Mouse (Mus musculus): Measurements from ENCODE around the gene St5. TPM values are rescaled to one million over a fixed set of nuclear protein-coding genes. Genes with fewer than 3 reads are reported as not detected.
A peak's percentile ranks its signal among the peaks of the same experiment; 100 is the strongest.

The St5 gene
- total RNA-seq, 2 experiments from 2014 or later: 14.1 to 15.1 TPM

DNA sequence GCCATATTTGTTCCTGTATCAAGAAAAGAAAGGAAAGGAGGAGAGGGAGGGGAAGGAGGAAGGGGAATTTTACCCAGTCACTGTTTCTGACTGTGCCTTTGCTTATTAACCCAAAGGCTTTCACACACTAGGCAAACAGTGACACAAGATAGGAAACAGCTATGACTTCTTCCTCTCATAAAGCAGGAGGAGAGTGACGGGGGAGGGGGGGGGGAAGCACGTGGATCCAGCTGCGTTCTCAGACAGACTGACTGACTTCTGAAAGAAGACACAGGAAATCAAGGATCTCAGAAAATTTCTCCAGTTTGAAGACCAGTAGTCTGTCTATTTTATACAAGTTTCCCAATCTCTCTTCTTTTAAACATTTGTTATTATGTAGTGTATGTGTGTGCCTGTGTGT is 56.8 kb downstream of the St5 start:
- intact Hi-C loops (cut with DNase I): no loop called here
- no peak for DNase-seq (ENCODE audit: low spot score in 2 of 2)

DNA sequence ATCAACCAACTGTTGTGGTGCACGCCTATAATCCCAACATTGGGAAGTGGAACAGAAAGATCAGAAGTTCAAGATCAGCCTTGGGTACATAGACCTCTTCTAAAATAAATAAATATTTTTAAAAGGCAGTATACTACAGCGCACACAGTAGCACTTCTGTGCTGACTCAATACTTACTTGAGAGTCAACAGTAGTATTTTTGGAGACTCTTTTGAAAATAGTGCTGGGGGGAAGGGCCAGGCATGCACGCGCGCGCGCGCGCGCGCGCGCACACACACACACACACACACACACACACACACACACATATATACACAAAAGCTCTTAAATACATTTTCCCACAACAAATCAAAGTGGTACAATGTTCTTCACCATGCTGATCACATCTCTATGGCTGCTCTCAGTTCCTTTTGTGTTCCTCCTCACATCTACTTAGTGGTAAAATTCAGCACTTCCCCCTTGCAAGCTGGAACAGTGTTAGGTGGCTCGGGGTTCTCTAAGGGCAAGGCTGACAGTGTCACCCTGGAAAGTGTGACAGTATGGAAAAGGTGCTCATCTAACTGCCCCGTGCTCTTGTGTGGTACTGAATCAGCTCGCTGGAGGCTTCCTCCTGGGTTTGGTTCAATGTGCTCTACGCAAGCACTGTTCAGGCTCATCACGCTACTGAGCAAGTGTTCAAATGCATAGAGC is 60.0 kb downstream of the St5 start:
- intact Hi-C loops (cut with DNase I): no loop called here
- DNase-seq (ENCODE audit: low spot score in 2 of 2): no peak

DNA sequence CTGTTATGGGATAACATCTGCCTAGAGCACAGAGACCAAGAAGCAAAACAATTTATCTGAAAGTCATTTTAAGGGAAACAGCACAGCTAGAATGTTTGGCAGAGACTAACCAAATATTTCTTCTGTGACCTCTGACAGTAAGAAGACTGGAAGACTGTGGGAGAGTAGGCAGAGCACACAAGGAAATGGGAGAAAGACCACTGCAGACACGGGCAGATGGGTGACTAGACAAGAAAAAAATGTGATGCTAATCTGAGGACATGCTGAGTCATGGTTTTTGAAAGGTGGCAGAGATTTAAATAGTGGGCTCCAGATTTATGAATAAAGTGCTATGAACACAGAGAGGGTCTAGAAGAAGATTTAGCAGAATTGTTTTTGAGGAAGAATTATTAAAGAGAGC is 61.4 kb downstream of the St5 start:
- intact Hi-C loops (cut with DNase I): no loop called here
- DNase-seq (ENCODE audit: low spot score in 2 of 2): no peak

DNA sequence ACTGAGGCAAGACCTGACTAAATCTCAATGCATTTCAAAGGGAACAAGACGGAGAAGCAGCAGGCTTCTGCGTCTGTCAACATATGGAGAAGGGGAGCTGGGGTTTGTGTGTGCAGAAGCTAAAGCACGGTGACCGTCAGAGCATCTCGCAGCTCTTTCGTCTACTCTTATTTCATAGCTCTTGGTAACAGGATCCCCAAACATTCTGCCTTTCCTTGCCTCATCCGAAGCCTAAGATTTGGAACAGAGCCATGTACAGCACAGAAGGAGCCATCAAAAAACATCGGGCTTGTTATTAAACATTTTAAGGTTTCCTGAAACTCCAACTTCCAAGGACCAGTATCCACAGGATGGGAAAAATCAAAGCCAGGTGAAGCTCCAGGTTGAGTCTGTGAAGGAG is 62.3 kb downstream of the St5 start:
- DNase-seq (ENCODE audit: low spot score in 2 of 2): no peak
- intact Hi-C loops (cut with DNase I): no loop called here

DNA sequence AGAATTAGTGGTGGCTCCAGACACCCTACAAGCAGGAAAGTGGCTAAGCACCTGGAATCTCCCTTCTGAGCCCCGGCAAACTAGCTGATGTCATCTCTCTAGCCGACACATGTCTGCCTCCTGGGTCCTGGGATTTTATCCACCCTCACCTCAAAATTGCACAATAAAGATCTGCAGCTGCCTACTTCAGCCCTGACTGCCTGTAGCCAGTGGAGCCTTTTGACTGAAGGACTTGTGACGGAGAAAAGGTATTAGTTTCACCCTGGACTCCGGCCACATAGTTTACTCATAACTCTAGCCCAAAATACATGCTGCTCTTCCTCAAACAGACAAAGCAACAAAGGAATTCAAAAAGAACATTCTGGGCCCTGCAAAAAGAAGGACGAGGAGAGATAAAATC is 66.0 kb downstream of the St5 start:
- intact Hi-C loops (cut with DNase I): no loop called here
- DNase-seq (ENCODE audit: low spot score in 2 of 2): no peak

DNA sequence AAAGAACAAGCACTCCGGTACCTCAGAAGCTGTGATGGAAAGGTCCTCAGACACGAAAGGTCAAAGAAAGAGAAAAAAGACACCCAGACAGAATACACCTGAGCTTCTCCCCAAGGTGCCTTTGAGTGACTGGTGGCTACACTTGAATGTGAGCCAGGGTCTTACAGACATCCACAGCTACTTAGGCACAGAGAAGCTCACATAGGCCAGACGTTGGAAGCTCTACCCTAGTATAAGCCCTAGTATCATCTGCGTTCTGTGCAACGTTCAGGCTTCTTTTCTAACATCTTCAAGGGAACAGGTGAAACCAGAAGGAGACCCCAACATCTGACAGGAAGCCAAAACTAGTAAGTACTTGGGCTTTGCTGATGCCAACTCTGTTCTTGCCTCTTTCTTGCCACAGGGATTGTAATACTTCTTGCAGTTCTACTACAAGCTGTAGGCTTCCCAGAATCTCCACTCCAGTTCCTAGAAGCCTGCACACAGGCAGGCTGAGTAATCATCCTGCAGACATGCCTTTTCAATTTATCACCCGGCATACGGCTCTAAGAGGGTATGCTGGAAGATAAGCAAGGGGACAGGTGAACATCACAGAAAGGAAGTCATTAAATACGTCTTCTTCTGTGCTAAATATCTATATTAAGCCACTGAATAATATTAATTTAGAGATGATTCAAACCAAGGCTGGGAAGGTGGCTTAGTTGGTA is 67.2 kb downstream of the St5 start:
- intact Hi-C loops (cut with DNase I): no loop called here
- no peak for DNase-seq (ENCODE audit: low spot score in 2 of 2)

DNA sequence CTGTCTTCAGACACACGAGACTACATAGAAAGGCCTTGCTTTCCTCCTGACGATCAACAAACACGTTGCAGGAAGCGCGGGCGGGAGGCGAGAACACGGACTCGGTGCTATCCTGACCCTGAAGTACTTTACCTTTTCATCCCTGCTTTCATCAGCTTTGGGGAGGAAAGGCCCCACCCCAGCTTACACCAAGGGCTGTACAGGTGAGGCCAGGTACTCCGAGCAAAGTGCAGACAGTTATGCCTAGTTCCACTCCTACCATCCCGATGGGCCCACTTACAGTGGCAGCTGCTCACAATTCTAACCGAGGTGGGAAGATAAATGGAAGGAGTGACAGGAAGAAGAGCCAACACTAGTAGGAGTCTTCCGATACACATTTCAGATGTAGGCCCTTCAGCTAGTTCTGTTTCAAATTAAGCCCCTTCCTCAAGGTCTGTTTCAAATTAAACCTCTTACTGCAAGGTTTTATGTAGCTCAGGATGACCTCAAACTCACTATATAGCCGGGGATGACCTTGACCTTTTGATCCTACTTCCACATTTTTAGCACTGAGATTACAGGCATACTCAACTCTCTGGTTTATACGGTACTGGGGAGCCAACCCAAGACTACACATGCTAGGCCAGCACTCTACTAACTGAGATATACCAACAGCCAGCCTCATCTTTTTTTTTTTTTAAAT is 69.9 kb downstream of the St5 start:
- no peak for DNase-seq (ENCODE audit: low spot score in 2 of 2)
- intact Hi-C loops (cut with DNase I): no loop called here

DNA sequence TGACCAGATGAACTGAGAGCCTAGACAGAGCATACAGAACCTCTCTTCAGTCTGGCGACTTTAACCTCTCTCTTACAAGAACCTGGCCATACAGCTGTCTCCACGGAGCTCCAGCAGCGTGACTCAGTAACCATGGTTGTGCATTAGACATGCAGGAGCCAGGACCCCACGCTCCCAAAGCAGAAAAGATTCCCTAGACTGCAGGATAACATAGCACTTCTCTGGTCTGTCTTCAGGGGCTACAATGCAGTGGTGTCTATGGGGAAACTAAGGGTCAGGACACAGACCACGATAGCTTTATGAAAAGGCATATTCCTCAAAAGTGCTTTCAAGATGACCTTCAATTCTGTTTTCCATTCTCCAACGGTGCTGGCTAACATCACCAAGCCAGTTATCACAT is 72.1 kb downstream of the St5 start:
- intact Hi-C loops (cut with DNase I): no loop called here
- DNase-seq (ENCODE audit: low spot score in 2 of 2): no peak

DNA sequence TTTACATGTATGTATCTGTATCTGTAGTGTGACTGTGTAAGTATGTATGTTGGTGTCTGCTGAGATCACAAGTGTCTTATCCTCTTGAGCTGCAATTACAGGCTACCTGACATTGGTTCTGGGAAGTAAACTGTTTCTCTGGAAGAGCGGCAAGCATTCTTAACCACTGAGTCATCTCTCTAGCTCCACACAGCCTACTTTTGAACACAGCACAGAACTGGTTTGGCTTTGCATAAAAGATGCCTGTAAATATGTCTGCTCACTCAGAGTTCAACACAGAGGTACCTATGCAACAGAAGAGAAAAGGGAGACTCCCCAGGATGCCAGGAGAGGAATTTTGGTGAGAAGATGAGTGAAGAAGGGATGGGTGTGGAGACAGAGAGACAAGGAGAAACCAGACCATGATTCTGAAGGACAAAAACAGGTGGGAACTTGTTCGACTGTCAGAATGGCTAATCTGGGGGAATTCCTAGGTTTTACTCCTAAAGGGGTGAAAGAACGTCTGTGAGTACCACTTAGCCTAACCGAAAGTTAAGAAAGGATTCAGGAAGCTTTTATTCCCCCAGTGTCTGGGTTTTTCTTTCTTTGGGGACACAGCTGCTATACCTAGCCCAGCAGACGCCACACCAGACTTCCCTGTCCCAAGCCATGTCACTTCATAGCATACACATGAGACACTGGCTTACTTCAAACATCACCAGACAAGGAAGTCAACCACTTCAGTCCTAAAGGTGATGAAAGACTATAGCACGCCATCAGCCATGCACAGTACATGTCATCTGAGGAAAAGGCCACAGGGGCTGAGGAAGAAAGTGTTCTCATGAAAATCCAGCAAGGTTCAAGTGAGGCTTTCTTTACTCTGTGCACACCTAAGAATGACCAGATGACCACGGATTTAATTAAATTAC is 73.3 kb downstream of the St5 start:
- no peak for DNase-seq (ENCODE audit: low spot score in 2 of 2)
- intact Hi-C loops (cut with DNase I): no loop called here

DNA sequence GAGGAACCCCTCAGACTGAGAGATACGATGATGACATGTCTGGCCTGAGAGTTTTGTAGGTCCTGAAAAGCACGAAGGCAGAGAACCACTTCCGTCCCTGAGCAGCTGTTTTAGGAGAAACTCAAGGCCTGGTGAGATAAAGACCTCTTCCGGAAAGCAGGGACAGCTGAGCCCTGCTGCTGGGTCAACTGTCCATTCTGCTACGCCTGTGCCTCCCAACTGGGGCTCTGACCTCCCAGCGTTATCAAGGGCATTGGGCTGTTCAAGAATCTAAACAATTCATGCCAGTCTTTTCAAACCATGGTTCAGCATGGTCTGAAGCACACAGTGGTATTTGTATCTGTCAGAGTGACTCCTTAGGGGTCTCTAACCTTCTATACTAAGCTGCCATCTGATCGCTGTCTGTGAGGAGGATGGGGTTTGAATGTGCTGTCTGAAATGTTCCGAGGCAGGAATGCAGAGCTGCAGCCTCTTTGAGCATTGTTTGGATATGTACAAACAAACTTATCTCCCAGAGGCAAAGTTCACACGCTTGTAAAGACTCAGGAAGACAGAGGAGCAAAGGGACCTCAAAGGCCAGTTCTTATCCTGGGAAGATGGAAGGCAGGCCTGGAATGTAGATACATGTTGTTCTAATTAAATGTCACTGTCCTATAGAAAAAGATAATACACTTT is 74.3 kb downstream of the St5 start:
- intact Hi-C loops (cut with DNase I): no loop called here
- DNase-seq (ENCODE audit: low spot score in 2 of 2): no peak

DNA sequence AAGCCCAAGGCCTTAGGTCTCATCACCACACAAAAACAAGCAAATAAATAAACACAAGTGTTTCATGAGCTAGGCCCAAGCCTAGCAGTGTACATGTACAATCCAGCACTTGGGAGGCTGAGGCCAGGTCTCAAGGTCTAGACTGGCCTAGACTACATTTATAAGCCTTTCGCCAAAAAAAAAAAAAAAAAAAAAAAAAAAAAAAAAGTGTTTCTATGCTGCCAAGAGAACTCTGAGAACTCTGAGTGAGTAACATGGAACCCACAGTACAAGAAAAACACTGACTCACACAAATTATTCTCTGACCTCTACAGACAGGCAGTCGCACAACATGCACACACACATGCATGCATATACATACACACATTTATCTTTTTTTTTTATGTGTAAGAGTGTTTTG is 75.6 kb downstream of the St5 start:
- no peak for DNase-seq (ENCODE audit: low spot score in 2 of 2)
- intact Hi-C loops (cut with DNase I): no loop called here

DNA sequence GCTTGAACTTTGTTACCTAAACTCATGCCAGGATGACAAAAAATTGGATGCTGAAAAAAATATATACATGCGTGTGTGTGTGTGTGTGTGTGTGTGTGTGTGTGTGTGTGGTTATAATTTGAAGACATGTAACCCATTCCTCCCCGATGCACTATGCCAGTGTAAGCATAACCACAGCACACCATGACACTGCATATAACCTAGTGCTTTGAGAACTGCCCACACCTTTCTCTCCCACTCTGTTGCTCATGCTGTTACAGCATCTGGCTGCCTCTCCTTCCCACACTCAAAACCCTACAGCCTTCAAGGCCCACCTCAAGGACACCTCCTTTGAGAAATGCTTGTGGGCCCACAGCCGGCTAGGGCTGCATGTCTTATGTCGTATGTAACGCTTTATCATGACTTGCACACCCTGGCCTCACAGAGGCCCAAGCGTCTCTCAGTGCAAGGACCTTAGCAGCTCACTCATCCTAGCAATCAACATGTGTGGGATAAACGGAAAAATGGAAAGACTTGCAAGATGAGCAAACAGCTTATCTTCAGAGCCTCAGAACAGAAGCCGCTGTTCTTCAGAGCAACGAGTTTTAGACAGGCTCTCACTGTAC is 81.1 kb downstream of the St5 start:
- intact Hi-C loops (cut with DNase I): no loop called here
- no peak for DNase-seq (ENCODE audit: low spot score in 2 of 2)

DNA sequence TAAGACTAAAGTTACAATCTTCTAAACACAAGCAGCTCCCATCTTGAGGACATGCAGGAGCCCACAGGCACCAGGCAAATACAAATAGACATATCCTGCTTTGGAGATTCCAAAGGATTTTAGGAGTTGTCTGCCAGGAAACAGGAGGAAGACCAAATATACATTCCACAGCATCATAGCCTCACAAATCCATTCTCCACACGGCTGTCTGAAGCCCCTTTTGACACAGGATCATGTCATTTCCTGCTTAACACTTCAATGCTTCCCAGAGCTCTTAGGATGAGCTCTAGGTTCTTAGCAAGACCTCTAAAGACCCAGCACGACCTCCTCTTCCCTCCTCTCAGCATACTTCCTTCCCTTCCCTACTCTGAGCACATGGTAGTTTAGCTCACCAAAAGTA is 82.4 kb downstream of the St5 start:
- intact Hi-C loops (cut with DNase I): no loop called here
- no peak for DNase-seq (ENCODE audit: low spot score in 2 of 2)

DNA sequence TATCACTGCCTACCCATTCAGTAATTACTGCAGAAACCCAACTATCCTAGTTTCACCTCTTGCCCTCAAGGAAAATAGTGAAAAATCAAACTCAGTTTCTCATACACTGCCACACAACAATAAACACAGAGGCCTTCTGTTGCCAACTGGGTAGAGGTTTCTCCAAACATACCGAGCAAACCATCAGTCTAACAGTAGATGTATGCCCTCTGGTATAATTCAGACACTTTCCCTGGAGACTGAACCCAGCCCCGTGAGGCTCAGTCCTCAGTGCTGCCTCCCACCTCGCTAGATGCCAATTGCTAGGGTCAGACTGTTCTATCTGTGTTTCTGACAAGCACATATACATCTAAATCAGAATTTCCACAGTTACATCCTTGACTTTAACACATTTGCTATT is 83.1 kb downstream of the St5 start:
- intact Hi-C loops (cut with DNase I): no loop called here
- DNase-seq (ENCODE audit: low spot score in 2 of 2): no peak

DNA sequence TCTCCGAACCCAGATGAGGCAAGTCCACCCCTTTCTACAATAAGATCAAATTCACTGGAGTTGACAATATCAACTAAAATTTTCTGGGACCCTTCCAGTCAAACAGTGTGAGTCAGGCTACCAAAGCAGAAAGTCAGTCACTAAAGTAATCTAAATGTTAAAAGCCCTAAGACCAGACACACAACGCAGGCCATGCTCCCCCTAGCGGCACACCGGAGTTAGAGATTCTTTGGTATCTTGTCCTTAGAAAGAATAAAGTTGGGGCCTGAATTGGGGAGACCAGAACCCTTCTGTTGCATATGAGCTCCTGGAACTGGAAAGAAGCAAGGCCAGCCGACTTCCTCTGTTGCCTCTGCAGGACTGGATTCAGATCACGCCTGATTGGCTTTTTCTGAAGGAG is 84.7 kb downstream of the St5 start:
- intact Hi-C loops (cut with DNase I): loop anchor here (2.0 to 5.0 kb wide), 3 partner anchors 54 to 90 kb away; no protein-coding TSS in a partner anchor
- DNase-seq (ENCODE audit: low spot score in 2 of 2): peak; percentile 63 to 66

DNA sequence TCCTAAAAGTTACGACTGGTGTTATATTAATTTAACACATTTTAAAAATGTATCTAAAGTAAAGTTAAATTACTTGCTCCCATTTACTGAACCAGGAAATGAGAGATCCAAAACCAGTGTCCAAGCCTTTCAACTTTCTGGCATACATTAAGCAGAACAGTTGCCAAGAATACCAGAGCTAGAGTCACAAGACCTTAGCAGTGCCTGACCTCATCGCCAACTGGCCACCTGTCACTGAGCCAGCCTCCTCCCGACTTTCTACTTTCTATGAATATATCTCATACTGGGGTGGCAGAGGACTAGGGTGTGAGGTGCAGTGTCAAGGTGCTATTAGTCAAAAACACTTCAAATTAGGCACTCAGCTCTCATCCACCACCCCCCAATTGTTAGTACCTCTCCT is 85.6 kb downstream of the St5 start:
- intact Hi-C loops (cut with DNase I): loop anchor here (2.0 to 5.0 kb wide), 3 partner anchors 54 to 89 kb away; no protein-coding TSS in a partner anchor
- DNase-seq (ENCODE audit: low spot score in 2 of 2): no peak

DNA sequence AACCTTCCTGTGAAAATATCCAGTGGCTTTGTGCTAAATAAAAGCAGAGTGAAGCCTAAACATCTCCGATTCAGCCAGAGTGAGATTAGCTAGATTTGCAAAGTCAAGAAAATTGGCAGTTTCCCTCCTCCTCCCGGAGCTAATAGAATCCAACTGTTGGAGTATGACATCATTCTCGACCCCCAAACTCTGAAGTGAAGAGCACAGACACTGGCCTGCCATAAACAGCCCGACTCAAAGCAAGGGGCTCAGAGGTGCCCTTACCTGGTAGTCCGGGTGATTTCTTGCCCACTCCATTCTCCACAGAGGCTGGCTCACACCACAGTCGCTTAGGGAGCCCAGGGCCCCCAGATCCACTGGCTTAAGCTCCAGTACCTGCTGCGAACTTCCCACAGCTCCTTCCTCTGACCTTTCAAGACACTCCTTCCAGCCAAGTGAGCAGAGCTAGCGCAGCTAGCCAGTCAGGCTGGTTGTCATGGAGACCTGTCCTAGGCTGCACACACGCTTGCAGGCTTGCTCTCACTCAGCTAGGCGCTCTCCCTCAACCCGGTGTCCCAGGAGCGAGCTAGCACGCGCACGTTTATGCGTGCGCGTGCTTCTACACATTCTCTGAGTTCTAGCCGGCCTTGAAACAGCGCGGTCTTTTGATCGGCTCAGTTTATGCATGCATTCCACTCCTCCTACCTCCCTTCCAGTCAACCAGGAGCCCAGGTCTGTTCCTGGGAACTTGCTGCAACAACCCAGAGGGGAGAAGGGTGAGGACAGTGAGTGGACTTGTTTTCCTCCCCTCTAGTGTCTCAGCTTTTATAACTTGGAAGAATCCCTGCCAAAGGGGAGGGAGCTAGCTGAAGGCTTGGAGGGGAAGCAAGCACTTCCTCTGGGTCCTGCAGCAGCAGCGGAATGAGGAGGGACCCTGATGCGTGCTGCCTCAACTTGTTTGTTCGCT is 87.1 kb downstream of the St5 start:
- intact Hi-C loops (cut with DNase I): loop anchor here (5.0 kb wide), 2 partner anchors 56 to 69 kb away; no protein-coding TSS in a partner anchor
- peak; percentile 68 to 79 for DNase-seq (ENCODE audit: low spot score in 2 of 2)

DNA sequence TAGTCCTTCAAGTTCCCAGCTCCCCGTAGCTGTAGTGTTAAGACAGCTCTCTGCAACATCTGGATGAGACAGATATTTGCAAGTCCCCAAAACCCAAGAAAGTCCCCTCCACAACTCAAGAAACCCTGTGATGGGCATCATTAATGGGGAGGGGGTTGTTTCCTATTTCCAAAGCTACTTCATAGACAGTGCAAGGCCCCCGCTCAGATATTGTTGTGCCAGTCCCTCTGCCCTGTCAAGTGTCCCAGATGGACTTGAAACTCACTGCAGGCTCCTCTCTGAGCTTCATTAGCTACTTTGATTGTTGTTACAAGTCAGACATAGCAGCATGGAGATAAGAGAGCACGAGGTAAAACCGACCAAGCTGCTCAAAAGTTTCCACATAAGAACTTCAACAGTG is 87.8 kb downstream of the St5 start:
- DNase-seq (ENCODE audit: low spot score in 2 of 2): no peak
- intact Hi-C loops (cut with DNase I): loop anchor here (5.0 kb wide), 2 partner anchors 57 to 68 kb away; no protein-coding TSS in a partner anchor

All from left cerebral cortex, postnatal 25 days (tissue).